In genomic region chr1:59409585-59410160, GRCm38 (mm10) we compare ENCODE assay signal across 10 mouse cellular contexts.
DNase-seq lines count a peak whose midpoint lies in the region; ATAC-seq and TF ChIP-seq lines count a peak whose summit lies in the region.
"Had no signal": no experiment of that assay in that cellular context is flagged by ENCODE, and none has a peak within 500 bp of the region (broad histone marks: within the 10 kb centered on the region; RNA-seq: fewer than 3 reads in every experiment).

No protein-coding gene starts in this region.

- no peaks in the 10 kb centered on the region for H3K36me3 ChIP-seq in liver, embryonic 12.5 days
- H3K36me3 ChIP-seq in forebrain, embryonic 13.5 days (ENCODE audit: poor library complexity, severe bottlenecking) = no peaks in the 10 kb centered on the region
- H3K36me3 ChIP-seq: neural tube, embryonic 13.5 days had no signal

- no peak overlapping the region for H3K4me3 ChIP-seq in gastrocnemius, adult 2 months
- no peak overlapping the region for H3K4me3 ChIP-seq in liver, embryonic 12.5 days
- H3K4me3 ChIP-seq in forebrain, embryonic 13.5 days = no peak overlapping the region
- H3K4me3 ChIP-seq: neural tube, embryonic 13.5 days had no signal

- 28% methylated on average over 8 of the region's 8 CpGs for WGBS in liver, embryonic 12.5 days (ENCODE audit: insufficient replicate concordance)
- 54% methylated on average over 8 of the region's 8 CpGs for WGBS in forebrain, embryonic 13.5 days

- intact Hi-C loops in gastrocnemius, adult 2 months (cut with DNase I) = loop anchor here (5.0 kb wide), 3 partner anchors 68 to 213 kb away; no protein-coding TSS in a partner anchor

- no peaks in the 10 kb centered on the region for H3K9me3 ChIP-seq in liver, embryonic 12.5 days (replicated peaks)
- H3K9me3 ChIP-seq in forebrain, embryonic 13.5 days (replicated peaks) = no peaks in the 10 kb centered on the region
- H3K9me3 ChIP-seq: neural tube, embryonic 13.5 days had no signal

- no peaks in the 10 kb centered on the region for H3K27me3 ChIP-seq in liver, embryonic 12.5 days (replicated peaks)
- H3K27me3 ChIP-seq in forebrain, embryonic 13.5 days = no peaks in the 10 kb centered on the region
- H3K27me3 ChIP-seq: neural tube, embryonic 13.5 days had no signal

- peak; percentile 5 for DNase-seq in adrenal gland, adult 8-10 months
- no peak for DNase-seq in adrenal gland, adult 2 months
- DNase-seq in layer of hippocampus, adult 18-20 months (ENCODE audit: low spot score in 2 of 2) = peak; percentile 29 to 60
- no peak for DNase-seq in layer of hippocampus, postnatal 14 days (ENCODE audit: low spot score in 2 of 2)
- DNase-seq in gastrocnemius, adult 2 months = peak; percentile 88
- peak; percentile 24 for DNase-seq in lung, postnatal 14 days
- DNase-seq: thymus, postnatal 25 days had no signal

- peak overlapping the region; percentile 83 for H3K27ac ChIP-seq in gastrocnemius, adult 2 months
- no peak overlapping the region for H3K27ac ChIP-seq in liver, embryonic 12.5 days
- no peak overlapping the region for H3K27ac ChIP-seq in forebrain, embryonic 13.5 days
- H3K27ac ChIP-seq: neural tube, embryonic 13.5 days had no signal

- H3K4me1 ChIP-seq in liver, embryonic 12.5 days = 0 out of 2 replicates have a peak, but pooled peaks cover 4% of the 10 kb centered on the region
- H3K4me1 ChIP-seq in forebrain, embryonic 13.5 days = peaks cover 4% of the 10 kb centered on the region; the same call in 1 of the 2 replicates

- H3K9ac ChIP-seq in liver, embryonic 12.5 days = no peak overlapping the region
- H3K9ac ChIP-seq in forebrain, embryonic 13.5 days = no peak overlapping the region
- H3K9ac ChIP-seq: neural tube, embryonic 13.5 days had no signal

- ATAC-seq in liver, embryonic 12.5 days = no peak
- no peak for ATAC-seq in forebrain, embryonic 13.5 days

- no peak for TF ChIP-seq CTCF in gastrocnemius, adult 2 months (IDR thresholded peaks at IDR 0.05)

- H3K4me2 ChIP-seq in liver, embryonic 12.5 days = no peak overlapping the region
- H3K4me2 ChIP-seq in forebrain, embryonic 13.5 days = no peak overlapping the region
- H3K4me2 ChIP-seq: neural tube, embryonic 13.5 days had no signal

Comparison
In these comparisons a context has a peak if more than half of its experiments do, and no peak if none do; other contexts are left out.
1. DNase-seq: peak in adrenal gland, adult 8-10 months (single experiment), layer of hippocampus, adult 18-20 months (2 of 2), gastrocnemius, adult 2 months (single experiment) and lung, postnatal 14 days (single experiment); none in adrenal gland, adult 2 months (single experiment) and layer of hippocampus, postnatal 14 days (0 of 2).